Mouse (Mus musculus) forebrain, embryonic 10.5 days (tissue): Measurements from ENCODE around the gene Ctrl. TPM values are rescaled to one million over a fixed set of nuclear protein-coding genes. Genes with fewer than 3 reads are reported as not detected.

Experiments
- DNase-seq: peaks from one replicate; pipeline ENCODE4 v3.0.0-alpha.2; 2017; ENCODE audit warnings: low spot score; ENCODE audit errors: extremely low spot score
- H3K27ac ChIP-seq: fragments of 300-500 bp; sonication (generic); 2 replicates; pipeline ENCODE4 v1.5.1; 2016; ENCODE audit warnings: mild to moderate bottlenecking
- H3K27me3 ChIP-seq: fragments of 300-500 bp; sonication (generic); 2 replicates; pipeline ENCODE4 v1.6.1; 2016; ENCODE audit warnings: mild to moderate bottlenecking; ENCODE audit not compliant: poor library complexity, severe bottlenecking
- H3K36me3 ChIP-seq: fragments of 300-500 bp; sonication (generic); replicated peaks from 2 replicates; pipeline ENCODE4 v1.6.1; 2016; ENCODE audit warnings: mild to moderate bottlenecking, moderate library complexity
- H3K4me1 ChIP-seq: fragments of 300-500 bp; sonication (generic); 2 replicates; pipeline ENCODE4 v1.6.1; 2016
- H3K4me3 ChIP-seq: fragments of 300-500 bp; sonication (generic); 2 replicates; pipeline ENCODE4 v1.5.1; 2016; ENCODE audit warnings: mild to moderate bottlenecking, moderate library complexity
- H3K9me3 ChIP-seq: fragments of 300-500 bp; sonication (generic); 2 replicates; pipeline ENCODE4 v1.6.1; 2016; ENCODE audit warnings: mild to moderate bottlenecking, moderate library complexity
- WGBS: fragments of 180-500 bp; shearing (Covaris S2); methylation state at CpG from one replicate; pipeline ENCODE4 v1.1.7; 2016; 5-methylcytosine and 5-hydroxymethylcytosine counted together
- polyA plus RNA-seq: library from polyadenylated mRNA; unstranded; fragments of >200 nt; fragmentation: Nextera tagmentation; extraction: Ambion mirVana; gene quantifications from 2 replicates; pipeline ENCODE4 v1.2.1, GENCODE M21; 2016

Ctrl gene
- polyA plus RNA-seq, 1 experiment from 2014 or later, result 1.5 TPM

DNA sequence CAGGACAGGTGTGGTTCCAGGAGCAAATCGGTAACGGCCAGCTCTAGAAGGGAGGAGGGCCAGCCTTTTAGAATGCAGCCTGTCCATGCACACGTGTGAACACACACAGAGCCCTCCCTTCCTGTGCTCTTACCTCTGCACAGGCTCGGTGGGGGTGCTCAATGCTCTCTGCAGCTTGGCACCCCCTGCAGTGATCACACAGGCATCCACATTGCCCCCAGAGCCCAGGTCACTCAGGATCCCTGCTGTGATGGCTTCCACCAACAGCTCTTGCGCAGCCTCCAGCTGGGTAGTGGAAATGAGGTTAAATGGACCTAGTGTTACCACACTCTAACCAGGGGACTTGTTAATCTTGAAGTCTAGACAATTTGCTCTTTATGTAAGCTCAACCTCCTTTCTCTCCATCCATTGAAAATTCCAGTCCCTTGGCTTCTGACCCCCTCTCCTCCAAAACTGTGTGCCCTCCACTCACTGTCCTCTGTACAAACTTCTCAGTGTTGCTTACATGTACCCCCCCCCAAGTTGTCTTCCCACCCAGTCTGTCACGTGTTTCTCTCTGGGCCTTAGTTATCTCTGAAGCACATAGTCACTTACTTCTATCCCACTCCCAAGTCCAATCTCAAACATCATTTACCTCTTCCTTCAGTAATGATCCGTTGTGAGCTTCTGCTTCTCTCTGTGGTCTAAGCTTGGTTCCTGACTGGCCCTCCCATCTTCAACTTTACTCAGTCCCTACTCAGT lies 2.4 kb upstream of the Ctrl start:
- H3K27ac ChIP-seq, result peak overlapping the region; percentile 90
- H3K36me3 ChIP-seq, result peaks cover 25% of the 10 kb centered on the region
- no peaks in the 10 kb centered on the region for H3K9me3 ChIP-seq
- H3K4me3 ChIP-seq, result peak overlapping the region; percentile 85
- peaks cover 24% of the 10 kb centered on the region for H3K4me1 ChIP-seq
- 31% methylated on average over 7 of the region's 7 CpGs for WGBS
- H3K27me3 ChIP-seq, result no peaks in the 10 kb centered on the region
- no peak for DNase-seq

DNA sequence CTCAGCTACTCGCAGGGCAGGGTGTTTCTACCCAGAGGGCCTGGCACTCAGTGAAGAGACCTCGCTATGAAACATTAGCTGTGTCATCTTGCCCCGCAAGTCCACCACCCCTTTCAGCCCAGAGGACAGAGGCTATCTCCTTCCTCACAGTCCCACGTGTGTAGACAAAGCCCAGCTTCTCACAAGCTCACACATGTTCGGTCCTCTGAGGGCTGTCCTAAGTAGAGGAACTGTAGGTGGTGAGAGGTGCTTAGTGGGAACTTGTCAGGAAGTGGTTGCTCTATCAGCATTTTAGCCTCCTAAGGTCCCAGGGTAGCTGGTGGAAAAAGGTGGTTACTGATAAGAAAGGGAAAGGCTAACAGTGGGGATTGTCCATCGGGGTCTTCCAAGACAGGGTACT lies 1.4 kb upstream of the Ctrl start:
- WGBS, result 89% methylated on average over 6 of the region's 6 CpGs
- peaks cover 32% of the 10 kb centered on the region for H3K36me3 ChIP-seq
- peaks cover 34% of the 10 kb centered on the region for H3K4me1 ChIP-seq

DNA sequence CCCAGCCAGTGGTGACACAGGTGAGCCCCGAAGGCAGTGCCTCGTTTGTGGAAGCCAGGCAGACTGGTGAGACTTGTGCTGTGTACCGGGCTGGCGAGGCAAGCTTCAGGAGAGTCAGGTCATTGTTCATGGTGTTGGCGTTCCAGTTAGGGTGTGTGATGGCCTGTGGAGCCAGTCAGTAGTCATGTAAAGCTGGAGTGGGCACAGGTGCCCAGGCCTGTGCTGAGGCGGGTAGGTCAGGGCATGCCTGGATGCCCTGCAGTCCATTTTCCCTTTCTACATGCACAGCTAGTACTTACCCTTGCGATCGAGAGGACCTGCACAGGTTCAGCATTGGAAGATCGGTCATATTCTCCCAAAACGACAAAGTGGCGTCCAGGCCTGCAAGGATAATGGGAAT lies 1.1 kb downstream of the Ctrl start:
- peaks cover 26% of the 10 kb centered on the region for H3K4me1 ChIP-seq
- H3K27me3 ChIP-seq, result no peaks in the 10 kb centered on the region
- H3K9me3 ChIP-seq, result no peaks in the 10 kb centered on the region
- 93% methylated on average over 11 of the region's 11 CpGs for WGBS
- peaks cover 40% of the 10 kb centered on the region for H3K36me3 ChIP-seq
- no peak overlapping the region for H3K27ac ChIP-seq
- DNase-seq, result no peak
- no peak overlapping the region for H3K4me3 ChIP-seq

More for the DNA sequence above, 1.4 kb upstream of the Ctrl start:
- H3K4me3 ChIP-seq, result no peak overlapping the region
- H3K9me3 ChIP-seq, result no peaks in the 10 kb centered on the region
- H3K27me3 ChIP-seq, result no peaks in the 10 kb centered on the region
- DNase-seq, result no peak
- H3K27ac ChIP-seq, result no peak overlapping the region

DNA sequence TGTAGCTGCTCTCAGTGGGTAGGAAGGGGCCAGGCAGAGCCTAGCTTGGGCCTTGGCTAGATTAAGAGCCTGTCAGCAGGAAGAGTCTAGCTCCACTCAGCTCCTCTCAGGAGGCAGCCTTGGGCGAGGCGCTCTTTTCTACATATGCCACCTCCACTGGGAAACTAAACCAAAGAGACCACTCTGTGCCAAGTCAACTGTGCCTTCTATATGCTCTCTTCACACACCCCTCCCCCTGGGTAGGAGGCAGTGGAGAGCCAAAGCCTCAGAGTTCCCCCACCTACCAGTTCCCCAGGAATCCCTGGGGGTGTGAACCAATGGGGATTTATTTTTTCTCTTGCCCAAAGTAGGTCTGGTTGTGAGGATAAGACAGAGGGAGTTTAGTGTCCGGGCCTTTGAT lies 2.4 kb downstream of the Ctrl start:
- H3K4me3 ChIP-seq, result no peak overlapping the region
- no peak for DNase-seq
- 88% methylated on average over 3 of the region's 3 CpGs for WGBS

DNA sequence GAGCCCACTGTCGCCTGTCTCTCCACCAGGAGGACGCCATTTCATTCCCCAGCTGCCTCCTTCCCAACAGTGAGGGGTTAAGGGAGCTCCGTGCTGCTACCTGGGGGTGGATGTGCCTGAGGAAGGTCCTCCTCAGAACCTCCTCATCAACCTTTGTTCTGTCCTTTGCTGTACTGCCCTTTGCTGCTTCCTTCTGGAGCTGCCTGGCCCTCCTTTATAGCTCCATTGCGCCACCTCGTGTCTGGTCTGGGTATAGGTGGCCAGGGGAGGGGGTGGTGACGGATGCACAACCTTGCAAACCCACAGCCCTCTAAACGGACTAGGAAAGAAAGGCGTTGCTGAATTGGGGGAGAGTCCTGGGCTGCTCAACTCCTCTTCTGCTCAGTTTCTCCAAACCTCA lies 3.1 kb downstream of the Ctrl start:
- DNase-seq, result peak; percentile 83
- Histone ChIP-seq H3K4me3 (no peak overlapping the region), H3K27ac (peak overlapping the region; percentile 82), H3K36me3 (peaks cover 40% of the 10 kb centered on the region), H3K9me3 (no peaks in the 10 kb centered on the region), H3K27me3 (no peaks in the 10 kb centered on the region), H3K4me1 (peaks cover 24% of the 10 kb centered on the region)
- WGBS, result 14% methylated on average over 8 of the region's 8 CpGs

More for the DNA sequence above, 2.4 kb downstream of the Ctrl start:
- peaks cover 24% of the 10 kb centered on the region for H3K4me1 ChIP-seq
- H3K27me3 ChIP-seq, result no peaks in the 10 kb centered on the region
- peaks cover 40% of the 10 kb centered on the region for H3K36me3 ChIP-seq
- H3K9me3 ChIP-seq, result no peaks in the 10 kb centered on the region
- no peak overlapping the region for H3K27ac ChIP-seq

DNA sequence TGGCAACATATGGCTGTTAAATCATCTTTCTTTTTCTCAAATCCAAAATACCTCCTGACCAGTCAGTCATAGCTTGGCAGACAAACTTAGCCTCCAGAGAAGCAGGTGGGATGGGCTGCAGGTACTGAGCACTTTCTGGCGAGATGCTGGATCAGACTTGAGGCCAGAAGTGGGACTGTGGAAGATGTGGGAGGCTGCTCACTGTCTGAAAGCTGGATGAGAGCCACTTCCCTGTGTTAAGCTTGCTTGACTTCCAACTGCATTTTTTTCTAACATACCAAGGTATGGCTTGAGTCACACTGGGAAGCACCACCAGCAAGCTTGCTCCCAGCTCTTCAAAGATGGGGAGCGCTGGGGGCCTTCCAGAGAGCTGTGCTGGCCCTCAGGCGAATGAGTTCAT lies 8.5 kb downstream of the Ctrl start:
- H3K36me3 ChIP-seq, result peaks cover 17% of the 10 kb centered on the region
- H3K4me1 ChIP-seq, result peaks cover 18% of the 10 kb centered on the region
- H3K27ac ChIP-seq, result no peak overlapping the region
- H3K9me3 ChIP-seq, result no peaks in the 10 kb centered on the region
- 75% methylated on average over 3 of the region's 3 CpGs for WGBS
- no peaks in the 10 kb centered on the region for H3K27me3 ChIP-seq
- no peak for DNase-seq
- no peak overlapping the region for H3K4me3 ChIP-seq

DNA sequence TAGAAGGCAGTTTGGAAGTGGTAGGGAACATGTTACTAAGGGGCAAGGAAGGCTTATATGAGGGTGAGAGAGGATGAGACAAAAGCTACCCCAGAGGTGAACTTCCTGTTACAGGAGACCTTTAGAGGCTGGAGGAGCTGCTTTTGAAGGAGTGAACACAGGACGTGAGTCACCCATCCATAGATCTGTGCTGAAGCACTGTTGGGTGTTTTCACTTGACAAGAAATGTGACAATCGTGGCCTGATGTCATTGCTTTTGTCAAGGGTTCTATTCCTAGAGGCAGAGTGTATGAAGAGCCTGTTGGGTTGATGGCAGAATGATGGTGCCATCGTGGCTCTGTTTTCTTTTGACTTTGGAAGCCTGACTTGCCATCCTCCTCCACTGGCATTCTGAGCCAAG lies 14.3 kb downstream of the Ctrl start:
- peaks cover 40% of the 10 kb centered on the region for H3K36me3 ChIP-seq
- H3K27me3 ChIP-seq, result no peaks in the 10 kb centered on the region
- 96% methylated on average over 3 of the region's 3 CpGs for WGBS
- no peak for DNase-seq
- H3K27ac ChIP-seq, result no peak overlapping the region
- no peaks in the 10 kb centered on the region for H3K4me1 ChIP-seq
- no peaks in the 10 kb centered on the region for H3K9me3 ChIP-seq
- H3K4me3 ChIP-seq, result no peak overlapping the region

DNA sequence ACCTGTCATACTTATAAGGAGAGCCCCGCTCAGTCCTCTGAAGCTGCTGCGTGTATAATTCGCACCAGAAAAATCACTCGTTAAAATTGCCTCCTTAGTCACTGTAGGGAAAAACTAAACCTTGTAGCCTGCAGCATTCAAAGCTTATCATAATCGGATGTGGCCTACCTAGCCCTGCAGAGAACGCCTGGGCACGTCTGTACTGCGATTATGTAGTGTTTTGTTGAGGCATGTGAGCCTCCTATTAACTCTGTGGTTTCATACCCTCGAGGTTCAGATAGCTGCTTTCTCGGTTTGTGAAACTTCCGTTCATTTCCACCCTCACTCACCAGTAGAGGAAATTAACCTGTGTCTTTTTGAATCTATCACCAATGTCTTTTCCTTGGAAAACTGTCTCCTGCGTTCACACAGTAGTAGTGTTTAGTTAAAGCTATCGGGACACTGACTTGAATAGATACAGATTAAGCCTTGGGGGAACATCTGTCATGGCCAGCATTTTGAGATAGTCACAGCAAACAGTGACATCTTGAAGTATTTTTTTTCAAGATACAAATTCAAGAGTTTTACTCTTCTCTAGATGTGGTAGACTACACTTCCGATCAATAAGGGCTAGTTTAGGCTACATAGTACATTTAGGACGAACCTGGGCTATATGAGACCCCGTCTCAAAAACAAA lies 32.6 kb downstream of the Ctrl start:
- H3K27me3 ChIP-seq, result no peaks in the 10 kb centered on the region
- peak overlapping the region; percentile 93 for H3K27ac ChIP-seq
- H3K4me1 ChIP-seq, result peaks cover 13% of the 10 kb centered on the region
- 0 out of 2 replicates have a peak, but pooled peaks cover 2% of the 10 kb centered on the region for H3K36me3 ChIP-seq
- no peak for DNase-seq
- H3K4me3 ChIP-seq, result peak overlapping the region; percentile 78
- WGBS, result 41% methylated on average over 16 of the region's 16 CpGs
- H3K9me3 ChIP-seq, result no peaks in the 10 kb centered on the region

DNA sequence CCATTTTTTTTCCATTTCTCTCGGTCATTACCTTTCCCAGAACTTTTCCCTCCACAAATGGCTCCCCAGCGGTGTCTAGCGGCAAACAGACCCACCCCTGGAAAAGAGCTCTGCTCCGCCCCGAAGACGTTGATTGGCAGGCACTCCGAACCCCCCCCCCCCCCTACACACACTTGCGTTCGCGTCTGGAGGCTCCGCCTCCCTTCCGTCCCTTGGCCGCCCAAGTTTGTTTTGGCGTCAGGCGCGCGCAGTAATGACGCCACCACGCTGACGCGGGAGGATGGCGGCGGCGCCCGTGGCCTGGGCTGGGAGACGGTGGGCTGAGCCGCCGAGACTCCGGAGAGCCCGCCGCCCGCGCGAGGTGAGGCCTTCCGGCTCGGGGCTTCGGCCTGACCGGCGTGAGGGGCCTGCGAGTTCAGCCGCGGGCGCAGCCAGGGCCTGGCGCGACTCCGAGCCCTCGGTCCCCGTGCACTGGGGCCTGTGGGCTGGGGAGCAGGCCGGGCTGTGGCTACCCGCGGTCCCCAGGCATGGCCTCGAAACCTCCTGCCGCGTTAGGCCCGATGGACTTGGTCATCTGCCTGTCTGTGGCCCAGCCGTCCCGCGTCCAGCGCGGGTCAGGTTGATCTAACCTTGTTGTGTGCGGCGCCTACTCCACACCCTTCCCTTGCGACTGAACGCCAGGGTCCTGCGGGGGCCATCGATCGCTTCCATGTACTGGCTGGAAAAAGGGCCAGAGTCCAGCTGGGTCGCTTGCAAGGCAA lies 33.3 kb downstream of the Ctrl start, which contains the start of gene Pskh1:
Gene Pskh1 (plus strand): TSS at position 262 of the 761 bp plus-strand sequence.
- Histone ChIP-seq H3K27me3 (no peaks in the 10 kb centered on the region), H3K4me3 (peak within 1 kb of the TSS; percentile 78), H3K9me3 (no peaks in the 10 kb centered on the region), H3K36me3 (0 out of 2 replicates have a peak, but pooled peaks cover 2% of the 10 kb centered on the region), H3K27ac (peak within 1 kb of the TSS; percentile 93), H3K4me1 (peaks cover 13% of the 10 kb centered on the region)
- WGBS, result under 1% methylated on average over 68 of the region's 68 CpGs
- DNase-seq, result peak; percentile 93

DNA sequence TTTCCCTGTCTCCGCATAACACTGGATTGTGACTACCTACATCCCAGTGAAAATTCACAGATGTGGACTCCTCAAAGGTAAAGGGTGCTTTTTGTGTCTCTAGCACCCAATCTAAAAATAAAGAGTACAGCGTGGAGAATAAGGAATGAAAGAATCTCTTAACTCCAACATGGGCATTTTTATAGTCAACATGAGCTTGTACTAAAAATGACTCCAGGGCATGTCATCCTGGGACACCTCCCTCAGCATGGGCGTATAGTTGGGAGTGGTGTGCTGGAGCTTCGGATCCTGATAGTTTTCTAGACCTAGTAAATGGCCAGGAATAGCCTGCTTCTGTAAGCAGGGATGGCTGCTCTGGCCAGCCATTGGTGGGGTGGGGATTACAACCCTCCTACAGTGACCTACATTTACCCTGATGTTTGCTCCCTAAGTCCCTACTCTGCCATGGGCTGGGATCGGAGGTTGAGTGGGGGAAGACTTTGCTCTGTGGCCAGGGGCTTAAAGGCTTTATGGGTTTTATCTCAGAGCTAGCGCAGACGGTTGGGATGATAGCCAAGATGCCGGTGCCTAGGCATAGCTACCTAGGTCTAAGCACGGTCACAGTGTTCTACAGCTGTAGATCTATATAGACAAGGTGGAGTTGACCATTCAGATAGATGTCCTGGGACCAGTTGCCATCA lies 35.7 kb downstream of the Ctrl start:
- no peaks in the 10 kb centered on the region for H3K27me3 ChIP-seq
- no peak overlapping the region for H3K27ac ChIP-seq
- H3K4me3 ChIP-seq, result no peak overlapping the region
- DNase-seq, result no peak
- H3K4me1 ChIP-seq, result peaks cover 22% of the 10 kb centered on the region
- peaks cover 18% of the 10 kb centered on the region; the same call in 1 of the 2 replicates for H3K36me3 ChIP-seq
- no peaks in the 10 kb centered on the region for H3K9me3 ChIP-seq
- WGBS, result 84% methylated on average over 9 of the region's 9 CpGs

DNA sequence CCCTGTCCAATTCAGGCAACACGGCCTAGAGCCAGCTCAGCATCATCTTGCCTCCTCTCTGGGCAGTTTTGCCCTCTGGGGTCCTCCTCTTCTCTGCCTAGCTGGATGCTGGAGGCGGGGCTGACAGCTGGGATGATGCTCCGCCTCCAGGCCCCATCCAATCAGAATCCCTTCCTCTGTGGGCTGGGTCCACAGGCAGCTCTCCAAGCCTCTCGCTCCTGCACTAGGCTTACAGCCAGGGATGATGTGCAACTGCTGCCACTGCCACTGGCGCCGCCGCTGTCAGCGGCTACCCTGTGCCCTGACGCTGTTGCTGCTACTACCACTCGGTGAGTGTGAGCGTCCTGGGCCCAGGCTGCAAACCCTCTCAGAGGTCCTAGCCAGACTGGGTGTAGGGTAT lies 40.3 kb downstream of the Ctrl start, which contains the start of gene Nrn1l:
Gene Nrn1l (plus strand): TSS at position 229 of the 400 bp plus-strand sequence.
- Histone ChIP-seq H3K27me3 (no peaks in the 10 kb centered on the region), H3K27ac (0 out of 2 replicates have a peak within 1 kb of the TSS, but pooled peaks have one; percentile 54), H3K4me3 (peak within 1 kb of the TSS; percentile 31), H3K9me3 (no peaks in the 10 kb centered on the region), H3K36me3 (peaks cover 64% of the 10 kb centered on the region), H3K4me1 (peaks cover 10% of the 10 kb centered on the region)
- DNase-seq, result peak; percentile 75
- 5% methylated on average over 11 of the region's 11 CpGs for WGBS

DNA sequence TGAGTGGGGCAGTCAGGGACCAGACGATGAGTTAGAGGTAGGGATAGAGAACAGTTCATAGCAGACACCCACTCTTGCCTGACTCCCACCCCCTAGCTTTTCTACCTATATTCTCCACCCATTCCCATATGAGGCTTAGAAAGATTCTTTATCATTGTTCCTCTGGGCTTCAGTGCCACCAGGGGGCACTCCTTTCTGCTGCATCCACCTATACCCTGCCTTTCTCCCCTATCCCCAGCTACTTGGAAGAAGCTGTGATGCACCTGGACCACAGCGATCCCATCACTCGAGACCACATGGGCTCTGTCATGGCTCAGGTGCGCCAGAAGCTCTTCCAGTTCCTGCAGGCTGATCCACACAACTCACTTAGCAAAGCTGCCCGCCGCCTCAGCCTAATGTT lies 41.2 kb downstream of the Ctrl start:
- Histone ChIP-seq H3K36me3 (peaks cover 73% of the 10 kb centered on the region), H3K4me3 (no peak overlapping the region), H3K9me3 (no peaks in the 10 kb centered on the region), H3K27ac (no peak overlapping the region), H3K27me3 (no peaks in the 10 kb centered on the region), H3K4me1 (peaks cover 10% of the 10 kb centered on the region)
- DNase-seq, result no peak
- WGBS, result 91% methylated on average over 6 of the region's 6 CpGs
